Comparison of ENCODE assay signal across 35 mouse cellular contexts in genomic region chr3:69885866-69886265, GRCm38 (mm10). TPM values are rescaled to one million over a fixed set of nuclear protein-coding genes. Genes with fewer than 3 reads are reported as not detected.
DNase-seq lines count a peak whose midpoint lies in the region; TF ChIP-seq lines count a peak whose summit lies in the region.
"Had no signal": no experiment of that assay in that cellular context is flagged by ENCODE, and none has a peak within 500 bp of the region (broad histone marks: within the 10 kb centered on the region; RNA-seq: fewer than 3 reads in every experiment).

No protein-coding gene starts in this region.

- H3K4me1 ChIP-seq in kidney, adult 2 months (ENCODE audit: control insufficient read depth, insufficient read depth, low read length) = no peaks in the 10 kb centered on the region
- H3K4me1 ChIP-seq: embryonic facial prominence, embryonic 12.5 days; forebrain, embryonic 10.5 days; heart, embryonic 12.5 days; hindbrain, embryonic 13.5 days; limb, embryonic 12.5 days; liver, embryonic 15.5 days; megakaryocyte, embryonic 14.5 days; midbrain, embryonic 12.5 days; neural tube, embryonic 12.5 days had no signal

- H3K79me3 ChIP-seq in C2C12 (ENCODE audit: low read depth) = no peaks in the 10 kb centered on the region

- peak; percentile 56 for DNase-seq in kidney, adult 2 months
- no peak for DNase-seq in kidney, adult 18-20 months
- DNase-seq in brain, adult 2 months (ENCODE audit: low read depth, low spot score) = peak; percentile 56
- DNase-seq in cerebellum, adult 9-11 months = peak; percentile 50
- no peak for DNase-seq in gastrocnemius, postnatal 14 days
- no peak for DNase-seq in adipocyte (ENCODE audit: low spot score)
- DNase-seq: adrenal gland, adult 8-10 months; B cell, adult 2 months; gastrocnemius, adult 2 months; heart, adult 2 months; heart, postnatal 4 days; lung, embryonic 14.5 days; lung, postnatal 36 days; right cerebral cortex, adult 18-20 months; right cerebral cortex, postnatal 4 days; thymus, postnatal 4 days had no signal

- no peak overlapping the region for H3ac ChIP-seq in C2C12 (ENCODE audit: control insufficient read depth, insufficient read length, low read depth)

- no peaks in the 10 kb centered on the region for H3K79me2 ChIP-seq in C2C12 (ENCODE audit: control insufficient read depth, insufficient read depth)

- no peak overlapping the region for H3K27ac ChIP-seq in kidney, adult 2 months (ENCODE audit: insufficient read depth, low read depth, low read length)
- H3K27ac ChIP-seq: embryonic facial prominence, embryonic 12.5 days; forebrain, embryonic 10.5 days; gastrocnemius, adult 2 months; heart, adult 2 months; hindbrain, embryonic 13.5 days; left cerebral cortex, adult 2 months; limb, embryonic 12.5 days; liver, embryonic 15.5 days; midbrain, embryonic 12.5 days; neural tube, embryonic 12.5 days had no signal

- TF ChIP-seq CTCF in kidney, adult 2 months (conservative IDR thresholded peaks at IDR 0.05; ENCODE audit: insufficient read depth, insufficient read length, low read depth, low read length) = no peak
- TF ChIP-seq CTCF in C2C12 (IDR thresholded peaks at IDR 0.05; ENCODE audit: control insufficient read depth, insufficient read depth, insufficient read length) = no peak

- no peaks in the 10 kb centered on the region for H3K27me3 ChIP-seq in kidney, adult 2 months (replicated peaks; ENCODE audit: control insufficient read depth, insufficient read depth, low read length)
- H3K27me3 ChIP-seq in C2C12 (ENCODE audit: control insufficient read depth, insufficient read depth, insufficient read length) = no peaks in the 10 kb centered on the region
- H3K27me3 ChIP-seq: CH12.LX; embryonic facial prominence, embryonic 12.5 days; heart, embryonic 12.5 days; hindbrain, embryonic 13.5 days; limb, embryonic 12.5 days; liver, embryonic 15.5 days; megakaryocyte, embryonic 14.5 days; midbrain, embryonic 12.5 days; neural tube, embryonic 12.5 days had no signal

- no peak overlapping the region for H3K4me3 ChIP-seq in kidney, adult 2 months (ENCODE audit: insufficient read depth, low read depth, low read length)
- H3K4me3 ChIP-seq in C2C12 (ENCODE audit: insufficient read depth, poor library complexity, severe bottlenecking) = no peak overlapping the region
- H3K4me3 ChIP-seq: embryonic facial prominence, embryonic 12.5 days; forebrain, embryonic 10.5 days; gastrocnemius, adult 2 months; heart, adult 2 months; heart, embryonic 12.5 days; hindbrain, embryonic 13.5 days; left cerebral cortex, adult 2 months; limb, embryonic 12.5 days; liver, embryonic 15.5 days; megakaryocyte, embryonic 14.5 days; midbrain, embryonic 12.5 days; myocyte; neural tube, embryonic 12.5 days had no signal

- intact Hi-C loops in gastrocnemius, postnatal 14 days (cut with DNase I; ENCODE audit: low total_unique reads) = no loop called here

- 36% methylated on average over 2 of the region's 2 CpGs for WGBS in kidney, adult 2 months

- no peak for TF ChIP-seq POLR2A in kidney, adult 2 months (IDR thresholded peaks at IDR 0.05; ENCODE audit: low read depth, low read length)

- H3K36me3 ChIP-seq in kidney, adult 2 months (ENCODE audit: control insufficient read depth, insufficient read depth, low read length) = no peaks in the 10 kb centered on the region
- no peaks in the 10 kb centered on the region for H3K36me3 ChIP-seq in C2C12 (ENCODE audit: control insufficient read depth, insufficient read depth)
- H3K36me3 ChIP-seq: embryonic facial prominence, embryonic 12.5 days; forebrain, embryonic 10.5 days; heart, embryonic 12.5 days; hindbrain, embryonic 13.5 days; limb, embryonic 12.5 days; liver, embryonic 15.5 days; midbrain, embryonic 12.5 days; neural tube, embryonic 12.5 days had no signal

TF ChIP-seq in C2C12, 6 proteins besides CTCF, POLR2A, EP300 and RAD21:
- peak; percentile 11 for TF ChIP-seq MYOD1 (IDR thresholded peaks at IDR 0.05; ENCODE audit: control insufficient read depth, insufficient read length, low read depth)
- TF ChIP-seq CEBPB (IDR thresholded peaks at IDR 0.05; ENCODE audit: low read depth) = no peak

RNA-seq across cellular contexts. Expression of gene Sptssb, which starts 26.1 kb away (rescaled TPM):
- 12.0 and 14.5 TPM in 2 replicates for polyA plus RNA-seq in kidney, adult 2 months (2012; rRNA removed)
- polyA plus RNA-seq in C2C12 (2012; fragmentation: generic; extraction: Trizol) = not detected
- not detected for total RNA-seq in gastrocnemius, postnatal 14 days (2021)
- total RNA-seq: adrenal gland, adult 8-10 months; adrenal gland, postnatal 4 days; CH12.LX; ES-E14; gastrocnemius, adult 2 months; gastrocnemius, postnatal 4 days; heart, adult 2 months; heart, postnatal 4 days had no signal
- polyA plus RNA-seq: activated CD4-positive, CD25-positive, alpha-beta regulatory T cell, adult 4 months; forebrain, embryonic 10.5 days; heart, adult 2 months; heart, postnatal 0 days; limb, embryonic 12.5 days; myocyte; spleen, adult 2 months had no signal

Comparison
In these comparisons a context has a peak if more than half of its experiments do, and no peak if none do; other contexts are left out.
1. DNase-seq: peak in kidney, adult 2 months (single experiment), brain, adult 2 months (single experiment) and cerebellum, adult 9-11 months (single experiment); none in kidney, adult 18-20 months (single experiment), gastrocnemius, postnatal 14 days (single experiment) and adipocyte (single experiment).
2. RNA of gene Sptssb, which starts 26.1 kb away (polyA plus RNA-seq): 12.0 to 14.5 TPM in kidney, adult 2 months; not detected in C2C12 (single experiment); every median in the first group is over 10 times any median in the second.